Mouse (Mus musculus) hindbrain, embryonic 11.5 days (tissue): Measurements from ENCODE around the gene Cfb. TPM values are rescaled to one million over a fixed set of nuclear protein-coding genes. Genes with fewer than 3 reads are reported as not detected.

Experiments
- ATAC-seq: fragments of 200-750 bp; cut with Nextera tagmentation; 2 replicates; pipeline ENCODE4 v1.8.0; 2017; ENCODE audit warnings: mild to moderate bottlenecking, moderate TSS enrichment, moderate library complexity; ENCODE audit not compliant: low FRiP score
- DNase-seq: peaks from one replicate; pipeline ENCODE4 v3.0.0-alpha.2; 2015; ENCODE audit warnings: low spot score
- H3K27ac ChIP-seq: fragments of 300-500 bp; sonication (generic); 2 replicates; pipeline ENCODE4 v1.5.1; 2014; ENCODE audit warnings: mild to moderate bottlenecking, low read depth, low read length
- H3K27me3 ChIP-seq: fragments of 300-500 bp; sonication (generic); 2 replicates; pipeline ENCODE4 v1.6.1; 2014; ENCODE audit warnings: mild to moderate bottlenecking, low read length, moderate library complexity, mixed read lengths; ENCODE audit not compliant: control insufficient read depth, insufficient read depth
- H3K36me3 ChIP-seq: fragments of 300-500 bp; sonication (generic); 2 replicates; pipeline ENCODE4 v1.6.1; 2014; ENCODE audit warnings: mild to moderate bottlenecking, low read length, moderate library complexity, mixed read lengths; ENCODE audit not compliant: control insufficient read depth, insufficient read depth
- H3K4me1 ChIP-seq: fragments of 300-500 bp; sonication (generic); replicated peaks from 2 replicates; pipeline ENCODE4 v1.6.1; 2014; ENCODE audit warnings: low read length, mixed read lengths; ENCODE audit not compliant: control insufficient read depth, insufficient read depth
- H3K4me2 ChIP-seq: fragments of 300-500 bp; sonication (generic); replicated peaks from 2 replicates; pipeline ENCODE4 v1.6.1; 2014; ENCODE audit warnings: mild to moderate bottlenecking, low read depth, low read length
- H3K4me3 ChIP-seq: fragments of 300-500 bp; sonication (generic); 2 replicates; pipeline ENCODE4 v1.5.1; 2014; ENCODE audit warnings: low read depth, low read length
- H3K9ac ChIP-seq: fragments of 300-500 bp; sonication (generic); 2 replicates; pipeline ENCODE4 v1.6.1; 2014; ENCODE audit warnings: low read depth, low read length
- H3K9me3 ChIP-seq: fragments of 300-500 bp; sonication (generic); 2 replicates; pipeline ENCODE4 v1.6.1; 2016; ENCODE audit warnings: low read length; ENCODE audit not compliant: control insufficient read depth
- WGBS: fragments of 180-500 bp; shearing (Covaris S2); extraction: QIAGEN DNeasy Blood & Tissue Kit; methylation state at CpG from one replicate; pipeline ENCODE4 v1.1.7; 2014; 5-methylcytosine and 5-hydroxymethylcytosine counted together
- polyA plus RNA-seq: library from polyadenylated mRNA; unstranded; fragments of >200 nt; fragmentation: Nextera tagmentation; extraction: Ambion mirVana; gene quantifications from 2 replicates; pipeline ENCODE4 v1.2.1, GENCODE M21; 2014

The Cfb gene
- polyA plus RNA-seq, 1 experiment from 2014 or later, result 2.1 TPM

- WGBS, result 100% methylated on average over 2 of the region's 2 CpGs
- no peak overlapping the region for H3K4me3 ChIP-seq
- no peak overlapping the region for H3K9ac ChIP-seq
- H3K9me3 ChIP-seq, result no peaks in the 10 kb centered on the region
- DNase-seq (no peak), ATAC-seq (no peak)
- H3K36me3 ChIP-seq, result peaks cover 5% of the 10 kb centered on the region
- no peak overlapping the region for H3K4me2 ChIP-seq
- H3K27ac ChIP-seq, result no peak overlapping the region
- H3K27me3 ChIP-seq, result no peaks in the 10 kb centered on the region
- peaks cover 7% of the 10 kb centered on the region for H3K4me1 ChIP-seq
Observed at GRCm38 (mm10) chr17:34891377-34891776, 29.1 kb upstream of the Cfb start.

DNA sequence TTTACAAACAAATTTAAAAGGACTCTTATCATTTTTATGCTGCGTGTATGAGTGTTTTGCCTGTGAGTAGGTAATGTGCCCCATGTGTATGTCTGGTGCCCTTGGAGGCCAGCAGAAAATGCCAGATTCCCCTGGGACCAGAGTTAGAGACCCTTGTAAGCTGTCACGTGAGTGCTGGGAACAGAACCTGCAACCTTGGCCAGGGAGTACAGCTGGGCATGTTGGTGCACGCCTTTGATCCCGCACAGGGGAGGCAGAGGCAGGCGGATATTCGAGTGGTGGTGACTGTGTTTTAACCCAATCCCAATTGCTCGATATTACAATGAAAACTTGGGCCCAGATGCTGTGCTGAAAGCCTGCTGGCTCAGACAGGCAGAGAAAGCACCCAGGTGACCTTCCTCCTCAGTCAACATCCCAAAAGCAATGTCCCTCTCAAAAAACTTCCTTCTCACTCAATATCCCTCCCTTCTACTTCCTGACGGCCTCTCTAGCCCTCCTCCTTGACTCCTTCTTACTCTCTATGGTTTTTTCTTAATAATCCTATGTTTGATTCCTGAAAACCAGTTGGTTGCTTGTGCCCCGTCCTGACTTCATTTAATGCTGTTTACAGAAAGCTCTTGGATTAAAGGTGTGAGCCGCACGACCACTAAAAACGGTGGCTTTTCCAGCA lies 27.9 kb upstream of the Cfb start:
- H3K9ac ChIP-seq, result no peak overlapping the region
- H3K9me3 ChIP-seq, result no peaks in the 10 kb centered on the region
- no peak overlapping the region for H3K4me2 ChIP-seq
- ATAC-seq (no peak), DNase-seq (no peak)
- no peak overlapping the region for H3K27ac ChIP-seq
- WGBS, result 88% methylated on average over 12 of the region's 12 CpGs
- no peaks in the 10 kb centered on the region for H3K27me3 ChIP-seq
- H3K4me1 ChIP-seq, result no peaks in the 10 kb centered on the region; the same call in 1 of the 2 replicates
- no peak overlapping the region for H3K4me3 ChIP-seq
- no peaks in the 10 kb centered on the region for H3K36me3 ChIP-seq

DNA sequence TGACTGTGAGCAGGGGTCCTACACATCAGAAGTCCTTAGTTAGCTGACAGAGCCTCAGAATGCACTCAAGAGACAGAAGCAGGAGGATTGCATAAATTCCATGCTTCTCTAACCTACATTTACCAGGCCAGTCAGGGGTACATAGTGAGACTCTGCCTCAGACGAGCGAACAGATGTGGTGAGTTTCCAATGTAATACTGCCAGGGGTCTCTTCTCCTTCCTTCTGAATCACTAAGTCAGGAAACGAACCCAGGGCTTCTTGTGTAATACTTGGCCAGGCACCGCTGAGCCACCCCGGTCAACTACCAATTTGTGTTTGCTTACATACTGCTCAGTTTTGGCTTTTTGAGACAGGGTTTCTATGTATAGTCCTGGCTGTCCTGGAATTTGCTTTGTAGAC lies 25.6 kb upstream of the Cfb start:
- no peaks in the 10 kb centered on the region for H3K36me3 ChIP-seq
- WGBS, result 88% methylated on average over 5 of the region's 5 CpGs
- no peak overlapping the region for H3K27ac ChIP-seq
- no peak overlapping the region for H3K4me3 ChIP-seq
- DNase-seq (no peak), ATAC-seq (no peak)
- H3K4me2 ChIP-seq, result no peak overlapping the region
- H3K27me3 ChIP-seq, result no peaks in the 10 kb centered on the region
- no peaks in the 10 kb centered on the region for H3K4me1 ChIP-seq
- H3K9me3 ChIP-seq, result no peaks in the 10 kb centered on the region
- H3K9ac ChIP-seq, result no peak overlapping the region

DNA sequence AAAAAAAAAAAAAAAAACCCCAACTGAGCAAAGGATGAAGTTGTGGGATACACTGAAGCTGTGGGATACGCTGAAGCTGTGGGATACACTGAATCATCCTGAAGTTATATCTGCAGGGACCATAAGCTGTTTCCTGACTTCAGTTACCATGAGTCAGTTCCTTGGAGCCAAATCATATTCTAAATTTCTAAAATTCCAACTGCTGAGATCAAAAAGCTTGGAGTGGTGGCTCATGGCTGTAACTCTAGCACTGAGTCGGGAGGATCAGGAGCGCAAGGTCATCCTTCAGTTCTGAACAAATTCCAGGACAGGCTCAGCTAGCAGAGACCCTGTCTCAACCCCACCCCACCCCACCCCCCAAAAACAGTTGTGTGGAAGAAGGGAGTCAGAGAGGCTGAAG lies 23.3 kb upstream of the Cfb start:
- H3K27me3 ChIP-seq, result 0 out of 2 replicates have a peak, but pooled peaks cover 2% of the 10 kb centered on the region
- no peak overlapping the region for H3K4me3 ChIP-seq
- WGBS, result 79% methylated on average over 3 of the region's 3 CpGs

DNA sequence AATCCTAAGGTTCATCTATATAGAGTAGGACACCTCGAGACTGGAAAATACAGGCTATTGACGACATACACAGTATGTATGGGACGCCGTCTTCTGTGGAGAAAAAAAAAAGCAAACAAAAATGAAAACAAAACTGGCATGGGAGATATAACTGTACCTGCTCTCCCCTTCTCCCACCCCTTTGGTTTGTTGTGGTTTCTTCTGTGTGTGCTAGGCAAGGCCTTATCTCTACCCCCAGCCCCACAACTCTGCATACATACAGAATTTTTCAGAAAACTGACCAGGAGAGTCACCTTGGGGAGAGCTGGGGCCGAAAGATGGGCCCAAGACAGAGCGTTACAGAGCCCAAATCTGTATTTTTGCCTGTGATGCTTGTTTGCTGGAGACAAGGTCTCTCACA lies 22.4 kb upstream of the Cfb start:
- Histone ChIP-seq H3K4me3 (no peak overlapping the region), H3K9ac (no peak overlapping the region), H3K4me2 (no peak overlapping the region), H3K27ac (no peak overlapping the region), H3K27me3 (0 out of 2 replicates have a peak, but pooled peaks cover 2% of the 10 kb centered on the region), H3K9me3 (no peaks in the 10 kb centered on the region), H3K36me3 (no peaks in the 10 kb centered on the region), H3K4me1 (no peaks in the 10 kb centered on the region)
- 88% methylated on average over 6 of the region's 6 CpGs for WGBS
- ATAC-seq (no peak), DNase-seq (no peak)

More for the DNA sequence above, 23.3 kb upstream of the Cfb start:
- Histone ChIP-seq H3K4me2 (no peak overlapping the region), H3K27ac (no peak overlapping the region), H3K9me3 (no peaks in the 10 kb centered on the region), H3K36me3 (no peaks in the 10 kb centered on the region), H3K9ac (no peak overlapping the region), H3K4me1 (no peaks in the 10 kb centered on the region)
- ATAC-seq, result no peak
- DNase-seq, result no peak

GRCm38 (mm10) chr17:34883332-34883731 lies 21.0 kb upstream of the Cfb start:
- no peak overlapping the region for H3K4me3 ChIP-seq
- 69% methylated on average over 3 of the region's 3 CpGs for WGBS

DNA sequence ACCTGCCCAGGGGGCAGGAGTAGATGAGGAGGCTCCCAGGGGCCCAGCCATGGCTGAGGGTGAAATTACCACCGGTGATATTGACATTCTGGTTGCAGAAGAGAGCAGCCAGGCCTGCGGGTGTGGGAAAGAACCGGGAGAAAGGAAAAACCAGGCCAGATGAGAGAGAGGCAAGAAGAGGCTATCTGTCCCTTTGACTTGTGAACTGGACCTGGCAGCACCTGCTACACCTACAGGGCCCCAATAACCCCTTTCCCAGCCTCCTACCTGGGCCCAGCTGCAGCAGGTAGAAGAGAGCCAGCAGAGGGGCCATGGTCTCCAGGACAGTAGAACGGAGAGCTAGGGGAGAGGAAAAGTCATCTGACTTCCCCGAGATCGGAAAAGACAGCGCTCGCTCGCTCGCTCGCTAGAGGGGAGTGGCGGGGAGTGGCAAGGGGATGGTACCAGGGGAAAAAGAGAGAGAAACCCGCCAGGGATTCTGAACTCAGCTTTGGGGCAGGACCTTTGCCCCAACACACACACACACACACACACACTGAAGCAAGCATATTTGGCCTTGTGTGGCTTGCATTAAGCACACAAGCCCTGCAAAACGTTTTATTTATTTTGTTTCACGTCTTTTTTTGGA lies 19.5 kb upstream of the Cfb start, which contains the start of gene Gm20547:
Gm20547 (minus strand) TSS at position 360 of the 628 bp plus-strand sequence.
- H3K4me2 ChIP-seq, result peak within 1 kb of the TSS; percentile 6; the same call in 1 of the 2 replicates
- ATAC-seq (no peak), DNase-seq (no peak)
- H3K9ac ChIP-seq, result 0 out of 2 replicates have a peak within 1 kb of the TSS, but pooled peaks have one; percentile 15
- 0 out of 2 replicates have a peak, but pooled peaks cover 2% of the 10 kb centered on the region for H3K27me3 ChIP-seq
- no peaks in the 10 kb centered on the region for H3K36me3 ChIP-seq
- no peak within 1 kb of the TSS for H3K27ac ChIP-seq
- 9% methylated on average over 15 of the region's 15 CpGs for WGBS
- no peaks in the 10 kb centered on the region for H3K4me1 ChIP-seq
- H3K9me3 ChIP-seq, result no peaks in the 10 kb centered on the region
- no peak within 1 kb of the TSS for H3K4me3 ChIP-seq

More at GRCm38 (mm10) chr17:34883332-34883731, 21.0 kb upstream of the Cfb start:
- DNase-seq (no peak), ATAC-seq (no peak)
- Histone ChIP-seq H3K27ac (no peak overlapping the region), H3K4me2 (no peak overlapping the region), H3K27me3 (0 out of 2 replicates have a peak, but pooled peaks cover 2% of the 10 kb centered on the region), H3K36me3 (no peaks in the 10 kb centered on the region), H3K9ac (no peak overlapping the region), H3K4me1 (no peaks in the 10 kb centered on the region), H3K9me3 (no peaks in the 10 kb centered on the region)

DNA sequence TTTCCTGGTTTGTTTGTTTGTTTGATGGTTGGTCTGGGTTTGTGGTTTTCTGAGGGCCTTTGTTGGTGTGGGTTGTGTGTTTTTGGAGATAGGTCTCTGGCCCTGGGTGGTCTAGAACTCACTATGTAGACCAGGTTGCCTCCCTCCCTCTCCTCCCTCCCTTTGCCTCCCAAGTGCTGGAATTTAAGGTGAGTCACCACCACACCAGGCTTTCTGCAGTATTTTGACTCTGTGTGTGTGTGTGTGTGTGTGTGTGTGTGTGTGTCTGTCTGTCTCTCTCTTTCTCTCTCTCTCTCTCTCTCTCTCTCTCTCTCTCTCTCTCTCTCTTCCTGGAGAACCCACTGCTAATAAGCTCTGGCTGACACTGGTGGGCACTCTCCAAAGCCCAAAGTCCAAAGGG lies 18.8 kb upstream of the Cfb start:
- H3K4me1 ChIP-seq, result no peaks in the 10 kb centered on the region
- DNase-seq, result no peak
- H3K9me3 ChIP-seq, result no peaks in the 10 kb centered on the region
- no peak overlapping the region for H3K27ac ChIP-seq
- ATAC-seq, result no peak
- H3K4me3 ChIP-seq, result no peak overlapping the region
- H3K4me2 ChIP-seq, result no peak overlapping the region
- H3K36me3 ChIP-seq, result no peaks in the 10 kb centered on the region
- 0 out of 2 replicates have a peak, but pooled peaks cover 2% of the 10 kb centered on the region for H3K27me3 ChIP-seq
- H3K9ac ChIP-seq, result no peak overlapping the region
